Mouse (Mus musculus): ENCODE measurements at regions not wholly inside any gene's neighbourhood (a gene's known extent, or its start where the extent isn't known, plus 50 kb on each side); places are given as distances from the start of the nearest gene placed in this dataset.
"Not testable (repeated sequence)": the region's sequence is repeated elsewhere in the genome, so short reads cannot be mapped to it uniquely, and the experiment has no call there.

DNA sequence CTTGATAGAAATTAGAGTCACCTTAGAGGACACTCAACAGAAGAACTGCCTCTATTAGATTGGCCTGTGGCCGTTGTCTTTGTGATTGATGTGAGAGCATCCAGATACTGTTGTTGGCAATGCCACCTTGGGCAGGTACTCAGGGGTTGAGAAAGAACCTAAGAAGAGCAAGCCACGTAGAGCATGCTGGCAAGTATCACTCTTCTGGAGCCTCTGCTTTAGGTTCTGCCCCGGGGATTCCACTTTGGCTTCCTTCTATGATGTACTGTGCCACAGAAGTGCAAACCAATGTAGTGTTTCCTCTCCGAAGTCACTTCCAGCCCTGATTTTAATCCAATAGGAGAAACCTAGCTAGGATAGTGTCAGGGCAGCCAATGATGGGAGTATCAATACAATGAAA, 98.3 kb upstream of the Fam84a start:
- no peak for DNase-seq (ENCODE audit: low spot score in 2 of 2)

DNA sequence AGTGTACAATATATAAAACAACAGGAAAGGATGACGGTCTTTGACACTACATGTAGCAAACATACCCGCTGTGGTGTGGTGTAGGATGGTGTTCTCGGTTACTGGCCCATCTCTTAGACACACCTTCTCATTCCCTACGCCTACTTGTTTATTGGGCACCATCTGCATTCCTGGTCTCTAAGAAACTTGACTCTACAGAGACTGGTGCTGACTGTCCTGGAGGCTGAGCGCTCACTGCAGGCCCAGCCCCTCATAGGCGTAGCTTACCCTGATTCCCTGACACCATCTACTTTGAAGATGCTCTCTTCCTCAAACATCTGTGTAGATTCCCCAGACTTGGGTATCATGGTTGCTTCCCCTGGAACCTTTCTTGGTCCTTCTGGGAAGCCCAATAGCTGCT, 90.9 kb upstream of the Fam84a start:
- not testable (repeated sequence) for DNase-seq (ENCODE audit: low spot score in 2 of 2)

DNA sequence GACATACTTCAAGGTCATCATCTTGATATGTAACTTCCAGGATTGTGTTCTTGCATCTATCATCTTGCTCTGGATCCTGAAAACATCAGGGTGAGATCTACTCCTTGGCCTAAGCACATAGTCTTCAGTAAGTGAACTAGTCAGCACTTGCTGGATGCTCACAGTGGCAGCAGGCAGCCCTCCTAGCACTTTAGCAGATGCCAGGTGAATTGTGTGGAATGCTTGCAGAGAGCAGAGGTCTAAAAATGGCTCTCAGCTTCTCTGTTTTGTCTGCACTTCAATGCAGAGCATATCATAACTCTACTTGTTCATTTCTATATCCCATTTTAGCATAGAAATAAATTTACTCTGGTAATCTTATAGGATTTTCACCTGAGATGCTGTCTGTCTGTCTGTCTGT, 85.8 kb upstream of the Fam84a start:
- DNase-seq (ENCODE audit: low spot score in 2 of 2): peak in 1 of 2 experiments; percentile 11

DNA sequence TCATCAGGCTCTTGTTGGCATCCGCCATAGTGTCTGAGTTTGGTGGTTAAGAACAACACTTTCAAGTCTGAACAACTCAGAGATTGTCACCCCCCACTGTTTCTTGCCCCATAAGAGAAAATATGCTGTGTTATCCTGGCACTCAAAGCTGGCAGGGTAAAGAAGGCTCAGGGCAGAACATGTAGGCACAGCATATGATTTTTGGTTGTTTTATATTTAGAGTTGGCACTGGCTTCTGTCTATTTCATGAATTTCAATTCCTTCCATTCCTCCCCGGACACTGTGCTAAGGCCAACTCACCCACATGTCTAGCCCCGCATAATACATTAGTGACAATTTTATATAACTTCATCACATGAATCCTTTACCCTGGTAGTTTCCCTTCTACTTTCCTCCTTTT, 83.5 kb upstream of the Fam84a start:
- DNase-seq (ENCODE audit: low spot score in 2 of 2): peak in 1 of 2 experiments; percentile 8

- DNase-seq (ENCODE audit: low spot score in 2 of 2): no peak
These were observed 60.8 kb upstream of the Fam84a start for GRCm38 (mm10) chr12:14212618-14213017.

GRCm38 (mm10) chr12:14209881-14210280, 58.0 kb upstream of the Fam84a start:
- DNase-seq (ENCODE audit: low spot score in 2 of 2): no peak

GRCm38 (mm10) chr12:14207288-14207687, 55.4 kb upstream of the Fam84a start:
- no peak for DNase-seq (ENCODE audit: low spot score in 2 of 2)

DNA sequence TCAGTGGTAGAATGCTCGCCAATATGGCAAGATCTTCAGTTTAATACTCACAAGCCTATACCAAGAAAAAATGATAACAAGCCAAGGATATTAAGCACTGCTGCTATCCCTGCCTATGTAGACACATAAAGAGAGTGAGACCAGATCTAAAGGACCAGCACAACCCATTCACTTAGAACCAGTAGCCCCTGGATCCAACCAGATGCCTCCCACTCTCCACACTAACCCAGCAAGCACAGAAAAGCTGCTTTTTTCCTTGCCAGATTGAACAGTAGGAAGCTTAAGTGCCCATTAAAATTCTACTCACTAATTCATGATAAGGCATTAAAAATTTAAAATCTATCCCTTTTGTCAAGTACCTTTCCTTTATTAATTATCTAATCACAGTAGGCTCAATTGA, 52.6 kb upstream of the Fam84a start:
- no peak for DNase-seq (ENCODE audit: low spot score in 2 of 2)
